Mouse (Mus musculus) limb, embryonic 12.5 days (tissue): ENCODE results near the gene Map4k4. TPM values are rescaled to one million over a fixed set of nuclear protein-coding genes. Genes with fewer than 3 reads are reported as not detected.
A peak's percentile ranks its signal among the peaks of the same experiment; 100 is the strongest.

ENCODE experiments used
- ATAC-seq: fragments of 200-750 bp; cut with Nextera tagmentation; 2 replicates; pipeline ENCODE4 v1.8.0; 2017; ENCODE audit warnings: low read depth, moderate TSS enrichment; ENCODE audit not compliant: insufficient number of reproducible peaks, insufficient read depth, low FRiP score, low TSS enrichment
- H3K27ac ChIP-seq: fragments of 300-500 bp; sonication (generic); 2 replicates; pipeline ENCODE4 v1.5.1; 2016; ENCODE audit warnings: mild to moderate bottlenecking, moderate library complexity
- H3K27me3 ChIP-seq: fragments of 300-500 bp; sonication (generic); 2 replicates; pipeline ENCODE4 v1.6.1; 2016; ENCODE audit warnings: mild to moderate bottlenecking, moderate library complexity
- H3K36me3 ChIP-seq: fragments of 300-500 bp; sonication (generic); 2 replicates; pipeline ENCODE4 v1.6.1; 2016; ENCODE audit warnings: mild to moderate bottlenecking, moderate library complexity
- H3K4me1 ChIP-seq: fragments of 300-500 bp; sonication (generic); replicated peaks from 2 replicates; pipeline ENCODE4 v1.6.1; 2016
- H3K4me2 ChIP-seq: fragments of 300-500 bp; sonication (generic); 2 replicates; pipeline ENCODE4 v1.6.1; 2016; ENCODE audit warnings: mild to moderate bottlenecking, moderate library complexity
- H3K4me3 ChIP-seq: fragments of 300-500 bp; sonication (generic); replicated peaks from 2 replicates; pipeline ENCODE4 v1.5.1; 2016; ENCODE audit warnings: mild to moderate bottlenecking
- H3K9ac ChIP-seq: fragments of 300-500 bp; sonication (generic); replicated peaks from 2 replicates; pipeline ENCODE4 v1.6.1; 2016; ENCODE audit warnings: mild to moderate bottlenecking, moderate library complexity
- H3K9me3 ChIP-seq: fragments of 300-500 bp; sonication (generic); 2 replicates; pipeline ENCODE4 v1.6.1; 2016; ENCODE audit warnings: mild to moderate bottlenecking, moderate library complexity
- WGBS: fragments of 180-500 bp; shearing (Covaris S2); methylation state at CpG from one replicate; pipeline ENCODE4 v1.1.7; 2016; 5-methylcytosine and 5-hydroxymethylcytosine counted together
- polyA plus RNA-seq: library from polyadenylated mRNA; unstranded; fragments of >200 nt; fragmentation: Nextera tagmentation; extraction: Ambion mirVana; gene quantifications from 2 replicates; pipeline ENCODE4 v1.2.1, GENCODE M21; 2016

Map4k4 gene
- polyA plus RNA-seq, 1 experiment from 2014 or later, result 62.6 TPM

DNA sequence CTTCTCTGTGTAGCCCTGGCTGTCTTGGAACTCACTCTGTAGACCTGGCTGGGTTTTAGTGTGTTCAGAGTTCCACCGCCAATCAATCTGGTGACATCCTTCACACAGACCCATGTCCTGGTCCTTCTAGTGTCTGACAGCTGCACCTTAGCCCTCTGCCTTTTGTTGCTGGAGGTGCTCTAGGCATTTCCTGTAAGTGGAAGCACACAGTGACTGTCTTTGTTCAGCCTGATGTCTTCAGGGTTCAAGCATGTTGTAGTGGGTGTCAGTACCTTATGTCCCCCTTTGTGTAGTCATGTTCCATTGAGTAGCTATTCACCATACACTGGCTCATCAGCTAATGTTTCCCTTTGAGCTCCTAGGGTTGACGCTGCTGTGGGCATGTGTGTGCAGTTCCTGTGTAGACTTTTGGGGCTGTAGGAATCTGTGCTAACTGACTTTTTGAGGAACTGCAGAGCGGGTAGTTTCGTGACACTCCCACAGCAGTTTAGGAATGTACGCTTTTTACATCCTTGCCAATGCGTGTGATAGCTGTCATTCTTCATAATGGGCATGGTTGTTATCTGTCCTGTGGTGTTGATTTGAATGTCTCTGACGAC, 17.9 kb downstream of the Map4k4 start:
- 79% methylated on average over 7 of the region's 7 CpGs for WGBS
- H3K27me3 ChIP-seq, result no peaks in the 10 kb centered on the region
- no peak overlapping the region for H3K27ac ChIP-seq
- no peak overlapping the region for H3K4me2 ChIP-seq
- H3K36me3 ChIP-seq, result peaks cover 25% of the 10 kb centered on the region
- H3K4me3 ChIP-seq, result no peak overlapping the region
- peaks cover 7% of the 10 kb centered on the region; the same call in 1 of the 2 replicates for H3K9me3 ChIP-seq
- ATAC-seq, result no peak
- H3K4me1 ChIP-seq, result peaks cover 41% of the 10 kb centered on the region
- no peak overlapping the region for H3K9ac ChIP-seq

- WGBS, result 83% methylated on average over 2 of the region's 2 CpGs
- ATAC-seq, result no peak
- H3K9me3 ChIP-seq, result no peaks in the 10 kb centered on the region
- H3K9ac ChIP-seq, result no peak overlapping the region
- peaks cover 20% of the 10 kb centered on the region for H3K36me3 ChIP-seq
- no peak overlapping the region for H3K4me3 ChIP-seq
- H3K27me3 ChIP-seq, result no peaks in the 10 kb centered on the region
- no peak overlapping the region for H3K27ac ChIP-seq
- H3K4me1 ChIP-seq, result peaks cover 55% of the 10 kb centered on the region
- H3K4me2 ChIP-seq, result no peak overlapping the region
Measured at GRCm38 (mm10) chr1:39920616-39921015, 19.9 kb downstream of the Map4k4 start.

DNA sequence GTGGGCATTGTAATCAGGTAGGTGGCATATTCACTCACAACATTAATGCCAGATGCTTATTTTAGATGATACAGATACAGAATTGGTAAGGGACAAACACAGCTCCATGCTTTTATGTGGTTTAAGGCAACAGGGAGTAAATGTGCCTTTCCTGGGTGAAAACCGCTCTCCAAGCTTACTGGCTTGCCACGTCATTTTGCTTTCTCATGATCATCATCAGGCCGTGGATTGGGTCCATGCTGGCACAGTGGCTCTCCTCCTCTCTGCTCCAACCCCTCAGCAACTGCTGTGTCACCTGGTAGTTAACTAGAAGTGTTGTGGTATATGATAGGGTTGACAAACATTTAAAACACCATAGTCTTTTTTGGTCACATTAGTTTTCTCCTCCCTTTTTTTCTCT, 21.3 kb downstream of the Map4k4 start:
- peaks cover 18% of the 10 kb centered on the region for H3K36me3 ChIP-seq
- no peak overlapping the region for H3K4me2 ChIP-seq
- H3K9me3 ChIP-seq, result no peaks in the 10 kb centered on the region
- H3K9ac ChIP-seq, result no peak overlapping the region
- no peaks in the 10 kb centered on the region for H3K27me3 ChIP-seq
- peaks cover 65% of the 10 kb centered on the region for H3K4me1 ChIP-seq
- 91% methylated on average over 3 of the region's 3 CpGs for WGBS
- H3K4me3 ChIP-seq, result no peak overlapping the region
- H3K27ac ChIP-seq, result no peak overlapping the region
- ATAC-seq, result no peak

DNA sequence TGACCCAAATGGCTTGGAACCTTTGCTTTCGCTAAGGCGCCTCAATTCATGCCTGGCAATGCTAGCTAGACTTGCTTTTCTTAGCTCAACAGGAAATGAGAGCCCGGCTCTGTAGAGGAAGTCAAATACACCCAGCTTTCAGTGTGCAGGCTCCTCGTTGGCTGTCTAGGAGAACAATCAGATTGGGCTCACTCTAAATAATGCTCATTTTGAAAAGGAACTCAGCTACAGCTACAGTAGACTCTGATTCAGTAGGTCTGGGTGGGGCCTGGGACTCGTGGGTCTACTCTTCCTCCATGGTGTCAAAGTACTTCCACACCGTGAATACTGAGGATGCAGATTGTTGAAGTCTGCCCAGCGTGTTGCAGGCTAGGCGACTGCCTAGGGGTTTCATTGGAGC, 22.0 kb downstream of the Map4k4 start:
- Histone ChIP-seq H3K36me3 (peaks cover 18% of the 10 kb centered on the region), H3K27ac (no peak overlapping the region), H3K4me2 (0 out of 2 replicates have a peak overlapping the region, but pooled peaks have one; percentile 9), H3K4me1 (peaks cover 69% of the 10 kb centered on the region), H3K27me3 (no peaks in the 10 kb centered on the region), H3K9ac (no peak overlapping the region), H3K4me3 (no peak overlapping the region), H3K9me3 (no peaks in the 10 kb centered on the region)
- ATAC-seq, result no peak
- 51% methylated on average over 8 of the region's 8 CpGs for WGBS

- Histone ChIP-seq H3K36me3 (peaks cover 18% of the 10 kb centered on the region), H3K4me1 (peaks cover 66% of the 10 kb centered on the region), H3K27ac (no peak overlapping the region), H3K4me3 (no peak overlapping the region), H3K4me2 (0 out of 2 replicates have a peak overlapping the region, but pooled peaks have one; percentile 9), H3K27me3 (no peaks in the 10 kb centered on the region), H3K9ac (no peak overlapping the region), H3K9me3 (no peaks in the 10 kb centered on the region)
- ATAC-seq, result no peak
- WGBS, result 40% methylated on average over 15 of the region's 15 CpGs
Measured at GRCm38 (mm10) chr1:39923395-39924337, 23.0 kb downstream of the Map4k4 start.

DNA sequence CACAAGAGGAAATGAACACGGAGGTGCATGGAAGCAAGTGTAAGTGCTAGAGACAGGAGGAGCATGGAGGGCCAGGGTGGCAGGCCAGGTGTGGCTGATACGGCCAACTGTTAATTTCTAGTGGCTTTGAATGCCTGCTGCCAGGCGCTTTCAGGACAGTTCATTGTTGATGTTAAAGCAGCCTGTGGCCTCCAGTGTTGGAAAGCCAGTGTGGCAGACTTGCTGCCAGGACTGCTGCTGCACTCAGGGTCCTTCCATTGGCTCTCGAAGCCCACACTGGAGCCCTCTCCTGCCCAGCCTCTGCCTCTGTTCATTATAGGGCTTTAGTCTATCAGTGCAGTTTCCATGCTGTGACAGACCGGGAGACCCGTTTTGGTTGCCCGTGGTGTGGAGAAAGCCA, 30.3 kb downstream of the Map4k4 start:
- no peaks in the 10 kb centered on the region for H3K27me3 ChIP-seq

DNA sequence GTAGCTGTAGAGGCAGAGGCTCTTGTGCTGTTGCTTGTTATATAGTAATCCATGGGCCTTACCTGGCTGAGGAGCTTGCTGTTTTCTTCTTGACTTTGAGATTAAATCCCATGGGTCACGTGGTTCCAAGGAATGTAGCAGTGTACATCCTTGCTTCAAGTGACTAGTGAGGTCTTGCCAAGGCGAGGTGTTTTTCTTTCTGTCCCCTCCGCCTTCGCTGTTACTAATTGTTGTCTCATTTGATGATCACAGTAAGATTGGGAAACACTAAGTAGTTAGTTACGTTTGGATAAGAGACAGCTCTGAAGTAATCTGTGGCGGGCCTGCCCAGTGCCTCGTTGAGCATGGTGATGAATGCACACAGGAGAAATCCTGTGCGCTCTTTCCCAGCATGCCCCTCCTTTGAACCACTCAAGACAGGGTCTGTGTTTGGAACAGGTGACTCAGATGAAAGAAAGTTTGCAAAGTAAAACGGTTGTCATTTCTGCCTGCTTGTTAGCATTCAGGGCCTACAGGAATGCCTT, 31.6 kb downstream of the Map4k4 start:
- peaks cover 83% of the 10 kb centered on the region for H3K4me1 ChIP-seq
- no peaks in the 10 kb centered on the region for H3K9me3 ChIP-seq
- ATAC-seq, result no peak
- no peak overlapping the region for H3K9ac ChIP-seq
- no peak overlapping the region for H3K4me2 ChIP-seq
- no peaks in the 10 kb centered on the region for H3K27me3 ChIP-seq
- 74% methylated on average over 9 of the region's 9 CpGs for WGBS
- H3K36me3 ChIP-seq, result peaks cover 11% of the 10 kb centered on the region; the same call in 1 of the 2 replicates
- no peak overlapping the region for H3K27ac ChIP-seq
- H3K4me3 ChIP-seq, result no peak overlapping the region

More for the DNA sequence above, 30.3 kb downstream of the Map4k4 start:
- Histone ChIP-seq H3K36me3 (peaks cover 14% of the 10 kb centered on the region), H3K4me2 (no peak overlapping the region), H3K4me1 (peaks cover 79% of the 10 kb centered on the region), H3K27ac (no peak overlapping the region), H3K9me3 (no peaks in the 10 kb centered on the region), H3K4me3 (no peak overlapping the region), H3K9ac (no peak overlapping the region)
- ATAC-seq, result no peak
- WGBS, result 65% methylated on average over 7 of the region's 7 CpGs

GRCm38 (mm10) chr1:39932922-39933321, 32.2 kb downstream of the Map4k4 start:
- Histone ChIP-seq H3K36me3 (peaks cover 11% of the 10 kb centered on the region; the same call in 1 of the 2 replicates), H3K4me3 (no peak overlapping the region), H3K4me2 (no peak overlapping the region), H3K27me3 (no peaks in the 10 kb centered on the region), H3K9ac (no peak overlapping the region), H3K9me3 (no peaks in the 10 kb centered on the region), H3K4me1 (peaks cover 85% of the 10 kb centered on the region), H3K27ac (no peak overlapping the region)
- WGBS, result 79% methylated on average over 10 of the region's 10 CpGs
- ATAC-seq, result no peak

DNA sequence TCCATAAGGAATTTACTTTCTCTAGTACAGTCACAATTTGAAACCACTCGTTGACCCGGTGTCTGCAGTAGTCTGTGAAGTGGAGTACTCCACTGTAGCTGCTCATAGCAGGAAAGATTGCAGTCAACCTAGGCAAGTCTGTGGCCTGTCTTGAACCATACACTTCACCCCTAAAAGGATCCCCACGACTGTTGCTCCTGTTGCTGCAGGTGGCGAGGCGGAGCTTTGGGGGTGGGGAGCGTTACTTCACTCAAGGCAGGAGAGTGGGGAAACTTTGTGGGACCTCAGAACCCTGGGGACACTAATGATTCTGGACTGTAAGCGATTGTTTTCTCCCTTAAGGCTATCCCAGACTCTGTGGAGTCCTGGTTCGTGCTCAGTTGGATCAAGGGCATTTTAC, 34.2 kb downstream of the Map4k4 start:
- Histone ChIP-seq H3K27ac (no peak overlapping the region), H3K9ac (no peak overlapping the region), H3K4me2 (peak overlapping the region; percentile 61; the same call in 1 of the 2 replicates), H3K9me3 (no peaks in the 10 kb centered on the region), H3K27me3 (no peaks in the 10 kb centered on the region), H3K36me3 (peaks cover 19% of the 10 kb centered on the region; the same call in 1 of the 2 replicates), H3K4me3 (no peak overlapping the region), H3K4me1 (peaks cover 94% of the 10 kb centered on the region)
- WGBS, result 15% methylated on average over 8 of the region's 8 CpGs
- no peak for ATAC-seq

GRCm38 (mm10) chr1:39935616-39936015, 34.9 kb downstream of the Map4k4 start:
- H3K36me3 ChIP-seq, result peaks cover 19% of the 10 kb centered on the region; the same call in 1 of the 2 replicates
- no peaks in the 10 kb centered on the region for H3K27me3 ChIP-seq
- no peaks in the 10 kb centered on the region for H3K9me3 ChIP-seq
- H3K4me1 ChIP-seq, result peaks cover 94% of the 10 kb centered on the region
- 0 out of 2 replicates have a peak overlapping the region, but pooled peaks have one; percentile 23 for H3K9ac ChIP-seq
- no peak overlapping the region for H3K27ac ChIP-seq
- 5% methylated on average over 10 of the region's 10 CpGs for WGBS
- H3K4me2 ChIP-seq, result peak overlapping the region; percentile 61
- peak overlapping the region; percentile 31 for H3K4me3 ChIP-seq
- no peak for ATAC-seq

DNA sequence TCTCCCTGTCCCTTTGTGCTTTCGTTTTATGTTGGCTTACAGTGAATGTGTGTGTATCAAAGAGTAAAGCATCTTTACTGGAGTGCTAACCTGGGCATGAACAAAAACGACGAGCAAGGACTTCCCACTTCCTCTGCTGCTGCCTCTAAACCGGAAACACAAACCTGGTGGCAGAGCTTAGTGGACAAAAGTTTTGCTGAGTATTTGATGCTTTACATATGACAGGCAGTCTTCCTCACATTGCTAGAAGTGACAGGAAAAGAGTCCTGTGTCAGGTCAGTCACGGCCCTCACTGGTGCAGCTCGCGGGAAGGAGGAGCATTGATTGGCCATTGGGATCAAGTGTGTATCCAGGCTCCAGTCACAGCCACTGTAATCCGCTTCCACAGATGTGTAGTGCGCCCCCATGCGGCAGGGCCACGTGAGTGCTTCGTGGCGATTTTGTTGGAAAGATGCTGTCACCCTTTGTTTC, 35.7 kb downstream of the Map4k4 start:
- WGBS, result under 1% methylated on average over 13 of the region's 13 CpGs
- H3K27me3 ChIP-seq, result no peaks in the 10 kb centered on the region
- no peaks in the 10 kb centered on the region for H3K9me3 ChIP-seq
- H3K4me3 ChIP-seq, result peak overlapping the region; percentile 31
- H3K36me3 ChIP-seq, result peaks cover 19% of the 10 kb centered on the region; the same call in 1 of the 2 replicates
- 0 out of 2 replicates have a peak overlapping the region, but pooled peaks have one; percentile 23 for H3K9ac ChIP-seq
- H3K4me1 ChIP-seq, result peaks cover 94% of the 10 kb centered on the region
- peak overlapping the region; percentile 50; the same call in 1 of the 2 replicates for H3K27ac ChIP-seq
- no peak for ATAC-seq
- peak overlapping the region; percentile 61 for H3K4me2 ChIP-seq
